Mouse (Mus musculus): ENCODE results near the gene Stab2. TPM values are rescaled to one million over a fixed set of nuclear protein-coding genes. Genes with fewer than 3 reads are reported as not detected.

The Stab2 gene
- polyA plus RNA-seq, 1 experiment from 2014 or later = not detected

DNA sequence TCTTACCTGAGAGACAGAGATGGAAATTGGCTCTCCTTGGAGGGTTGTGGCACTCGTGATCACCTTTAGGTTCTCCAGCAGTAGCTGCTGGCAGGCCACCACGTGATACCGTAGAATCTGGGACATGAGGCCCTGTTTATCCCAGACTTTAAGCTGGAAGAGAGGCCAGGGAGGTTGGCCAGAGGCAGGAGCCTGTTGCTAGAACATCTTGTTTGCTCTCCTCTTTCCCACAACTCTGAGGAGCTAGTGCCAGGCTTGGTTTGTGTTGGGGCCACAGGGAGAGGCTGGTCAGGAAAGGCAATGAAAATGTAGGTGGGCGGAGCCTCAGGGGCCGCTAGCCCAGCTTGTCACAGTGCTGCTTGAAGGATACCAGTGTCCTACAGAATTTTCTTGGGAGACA lies 135.2 kb downstream of the Stab2 start:
- H3K4me1 ChIP-seq (replicated peaks; ENCODE audit: control insufficient read depth, insufficient read depth, low read length) = no peaks in the 10 kb centered on the region
- no peak for ATAC-seq (replicated peaks; ENCODE audit: low FRiP score)
- H3K27ac ChIP-seq (ENCODE audit: low read depth, low read length) = no peak overlapping the region
- no peak for DNase-seq (ENCODE audit: low spot score)
- no peak overlapping the region for H3K4me3 ChIP-seq (ENCODE audit: low read depth, low read length)
- H3K9ac ChIP-seq (ENCODE audit: low read length) = no peak overlapping the region
- H3K27me3 ChIP-seq (ENCODE audit: control insufficient read depth, insufficient read depth, low read length) = no peaks in the 10 kb centered on the region
- H3K9me3 ChIP-seq (ENCODE audit: control insufficient read depth, low read length) = no peaks in the 10 kb centered on the region
- H3K36me3 ChIP-seq (ENCODE audit: control insufficient read depth, insufficient read depth, low read length) = no peaks in the 10 kb centered on the region
- no peak overlapping the region for H3K4me2 ChIP-seq (ENCODE audit: low read depth, low read length, severe bottlenecking)
- WGBS = 82% methylated on average over 5 of the region's 5 CpGs

DNA sequence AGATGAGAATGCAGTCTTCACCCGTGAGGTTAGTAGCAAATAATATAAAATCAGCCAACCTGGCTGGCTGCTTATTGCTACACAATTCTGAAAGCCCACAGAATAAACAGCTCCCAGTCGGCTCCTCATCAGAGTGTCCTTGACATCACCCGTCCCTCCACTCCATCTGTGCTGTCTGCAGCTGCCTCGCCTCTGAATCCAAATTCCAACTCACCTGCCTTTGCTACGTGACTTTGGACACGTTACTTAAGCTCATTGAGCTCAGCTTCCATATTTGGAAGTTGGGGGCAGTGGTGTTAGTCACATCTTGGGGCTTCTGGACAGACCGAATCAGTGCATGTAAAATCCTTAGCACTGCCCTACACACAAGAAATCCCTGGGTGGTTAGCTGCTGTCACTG lies 135.7 kb downstream of the Stab2 start:
- WGBS = 86% methylated on average over 7 of the region's 7 CpGs
- DNase-seq (ENCODE audit: low spot score) (no peak), ATAC-seq (replicated peaks; ENCODE audit: low FRiP score) (no peak)
- H3K36me3 ChIP-seq (ENCODE audit: control insufficient read depth, insufficient read depth, low read length) = no peaks in the 10 kb centered on the region
- H3K9ac ChIP-seq (ENCODE audit: low read length) = no peak overlapping the region
- H3K4me1 ChIP-seq (replicated peaks; ENCODE audit: control insufficient read depth, insufficient read depth, low read length) = no peaks in the 10 kb centered on the region
- H3K4me2 ChIP-seq (ENCODE audit: low read depth, low read length, severe bottlenecking) = no peak overlapping the region
- no peaks in the 10 kb centered on the region for H3K27me3 ChIP-seq (ENCODE audit: control insufficient read depth, insufficient read depth, low read length)
- no peaks in the 10 kb centered on the region for H3K9me3 ChIP-seq (ENCODE audit: control insufficient read depth, low read length)
- no peak overlapping the region for H3K4me3 ChIP-seq (ENCODE audit: low read depth, low read length)
- H3K27ac ChIP-seq (ENCODE audit: low read depth, low read length) = no peak overlapping the region

DNA sequence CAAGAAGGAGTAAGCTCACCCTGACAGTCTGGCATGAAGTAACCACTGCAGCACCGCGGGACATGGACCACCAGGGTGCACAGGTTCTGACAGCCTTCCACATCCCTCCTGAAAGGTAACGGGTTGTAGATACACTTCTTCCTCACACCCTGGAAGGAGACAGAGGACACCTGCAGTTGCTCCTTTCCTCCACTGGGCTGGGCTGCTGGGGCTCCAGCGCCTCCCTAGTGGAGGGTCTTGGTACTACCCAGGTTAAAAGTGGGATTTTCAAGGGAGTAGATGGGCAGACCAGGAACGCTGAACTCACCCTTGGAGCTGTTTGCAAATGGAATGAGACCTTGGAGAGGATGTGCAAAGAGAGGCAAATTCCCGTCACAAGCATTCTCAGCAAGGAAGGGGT lies 144.4 kb downstream of the Stab2 start:
- Histone ChIP-seq H3K36me3 (ENCODE audit: control insufficient read depth, insufficient read depth, low read length) (no peaks in the 10 kb centered on the region), H3K27me3 (ENCODE audit: control insufficient read depth, insufficient read depth, low read length) (no peaks in the 10 kb centered on the region), H3K4me3 (ENCODE audit: low read depth, low read length) (no peak overlapping the region), H3K9me3 (ENCODE audit: control insufficient read depth, low read length) (no peaks in the 10 kb centered on the region), H3K4me1 (replicated peaks; ENCODE audit: control insufficient read depth, insufficient read depth, low read length) (no peaks in the 10 kb centered on the region), H3K4me2 (ENCODE audit: low read depth, low read length, severe bottlenecking) (no peak overlapping the region), H3K9ac (ENCODE audit: low read length) (no peak overlapping the region), H3K27ac (ENCODE audit: low read depth, low read length) (no peak overlapping the region)
- 89% methylated on average over 6 of the region's 6 CpGs for WGBS
- ATAC-seq (replicated peaks; ENCODE audit: low FRiP score) (no peak), DNase-seq (ENCODE audit: low spot score) (no peak)

DNA sequence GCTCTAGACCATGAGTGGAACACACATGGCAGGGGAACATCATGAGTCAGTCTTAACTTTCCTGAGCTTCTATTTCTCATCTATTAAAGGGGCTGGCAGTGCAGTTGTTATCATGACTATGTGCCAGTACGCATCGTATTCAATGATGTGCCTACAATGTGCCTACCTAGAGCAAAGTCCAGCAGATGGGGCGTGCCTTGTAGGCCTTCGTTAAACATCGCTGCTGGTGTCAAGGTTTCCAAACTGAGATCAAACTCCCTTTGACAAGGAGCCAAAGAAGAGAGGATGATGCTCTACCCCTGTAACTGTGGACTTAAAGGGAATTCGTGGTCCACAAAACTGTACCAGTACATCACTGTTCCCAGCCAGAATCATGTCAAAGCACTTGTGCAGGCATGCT lies 145.3 kb downstream of the Stab2 start:
- no peak overlapping the region for H3K4me2 ChIP-seq (ENCODE audit: low read depth, low read length, severe bottlenecking)
- WGBS = 92% methylated on average over 6 of the region's 6 CpGs
- ATAC-seq (replicated peaks; ENCODE audit: low FRiP score) (no peak), DNase-seq (ENCODE audit: low spot score) (no peak)
- H3K4me1 ChIP-seq (replicated peaks; ENCODE audit: control insufficient read depth, insufficient read depth, low read length) = no peaks in the 10 kb centered on the region
- H3K27ac ChIP-seq (ENCODE audit: low read depth, low read length) = no peak overlapping the region
- no peaks in the 10 kb centered on the region for H3K9me3 ChIP-seq (ENCODE audit: control insufficient read depth, low read length)
- no peaks in the 10 kb centered on the region for H3K36me3 ChIP-seq (ENCODE audit: control insufficient read depth, insufficient read depth, low read length)
- H3K27me3 ChIP-seq (ENCODE audit: control insufficient read depth, insufficient read depth, low read length) = no peaks in the 10 kb centered on the region
- no peak overlapping the region for H3K4me3 ChIP-seq (ENCODE audit: low read depth, low read length)
- no peak overlapping the region for H3K9ac ChIP-seq (ENCODE audit: low read length)

DNA sequence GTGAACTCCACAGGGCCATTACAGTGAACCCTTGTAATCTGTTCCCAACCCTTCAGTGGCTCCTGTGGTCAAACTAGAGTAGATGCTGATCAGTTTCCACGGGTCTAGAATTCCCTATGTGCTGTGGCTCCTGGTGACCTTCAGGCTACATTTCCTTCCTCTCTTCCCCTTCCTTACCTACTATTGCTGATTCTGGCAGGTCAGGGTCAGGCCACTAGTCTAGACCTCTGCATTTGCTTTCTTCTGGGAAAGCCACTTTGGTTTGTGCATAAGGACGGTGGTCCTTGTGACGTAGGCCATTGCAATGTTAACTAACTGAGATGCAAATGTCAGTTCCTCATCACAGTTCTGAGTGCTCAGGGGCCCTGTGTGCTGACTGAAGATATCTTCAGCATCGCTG lies 147.4 kb downstream of the Stab2 start:
- Histone ChIP-seq H3K27me3 (ENCODE audit: control insufficient read depth, insufficient read depth, low read length) (no peaks in the 10 kb centered on the region), H3K36me3 (ENCODE audit: control insufficient read depth, insufficient read depth, low read length) (no peaks in the 10 kb centered on the region), H3K4me1 (replicated peaks; ENCODE audit: control insufficient read depth, insufficient read depth, low read length) (no peaks in the 10 kb centered on the region), H3K9me3 (ENCODE audit: control insufficient read depth, low read length) (no peaks in the 10 kb centered on the region), H3K27ac (ENCODE audit: low read depth, low read length) (no peak overlapping the region), H3K9ac (ENCODE audit: low read length) (no peak overlapping the region), H3K4me3 (ENCODE audit: low read depth, low read length) (no peak overlapping the region), H3K4me2 (ENCODE audit: low read depth, low read length, severe bottlenecking) (no peak overlapping the region)
- DNase-seq (ENCODE audit: low spot score) = no peak
- 84% methylated on average over 4 of the region's 4 CpGs for WGBS
- ATAC-seq (replicated peaks; ENCODE audit: low FRiP score) = no peak

DNA sequence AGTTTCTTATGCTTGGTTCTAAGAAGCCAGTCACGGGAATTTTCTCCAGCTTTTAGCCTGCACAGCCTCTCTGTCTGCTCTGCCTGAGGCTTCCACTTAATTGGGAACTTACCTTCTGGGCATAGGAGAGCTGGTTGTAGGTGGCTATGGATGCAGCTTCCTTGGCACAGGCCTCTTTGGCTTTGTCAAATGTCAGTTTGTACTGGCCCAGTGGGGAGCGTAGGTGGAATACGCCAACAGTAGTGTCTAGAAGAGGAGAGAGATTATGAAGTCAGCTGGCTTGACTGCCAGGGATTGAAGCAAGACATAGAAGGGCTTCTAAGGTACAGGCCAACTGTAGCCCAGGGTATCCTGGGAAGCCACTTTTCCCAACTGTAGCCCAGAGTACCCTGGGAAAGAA lies 154.4 kb downstream of the Stab2 start:
- Histone ChIP-seq H3K27ac (ENCODE audit: low read depth, low read length) (no peak overlapping the region), H3K4me2 (ENCODE audit: low read depth, low read length, severe bottlenecking) (no peak overlapping the region), H3K4me1 (replicated peaks; ENCODE audit: control insufficient read depth, insufficient read depth, low read length) (no peaks in the 10 kb centered on the region), H3K27me3 (ENCODE audit: control insufficient read depth, insufficient read depth, low read length) (no peaks in the 10 kb centered on the region), H3K9me3 (ENCODE audit: control insufficient read depth, low read length) (no peaks in the 10 kb centered on the region), H3K4me3 (ENCODE audit: low read depth, low read length) (no peak overlapping the region), H3K9ac (ENCODE audit: low read length) (no peak overlapping the region), H3K36me3 (ENCODE audit: control insufficient read depth, insufficient read depth, low read length) (no peaks in the 10 kb centered on the region)
- ATAC-seq (replicated peaks; ENCODE audit: low FRiP score) (no peak), DNase-seq (ENCODE audit: low spot score) (no peak)
- WGBS = 81% methylated on average over 3 of the region's 3 CpGs

DNA sequence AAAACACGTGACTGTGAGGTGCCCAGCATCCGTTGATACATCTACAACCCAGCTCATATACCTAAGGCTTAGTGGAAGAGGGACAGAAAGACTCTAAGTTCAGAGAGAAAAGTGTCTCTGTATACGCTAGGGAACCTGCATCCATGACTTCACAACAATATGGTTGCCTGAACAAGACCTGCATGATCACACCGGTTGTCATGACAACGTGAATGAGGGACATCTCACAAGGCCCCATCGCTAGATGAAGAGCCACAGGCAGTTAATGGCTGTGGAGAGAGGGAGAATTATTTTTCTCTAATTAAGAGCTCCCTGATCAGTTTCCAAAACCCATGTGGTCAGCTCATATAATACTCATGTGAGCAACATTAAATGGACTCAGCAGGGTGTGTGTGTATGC lies 155.7 kb downstream of the Stab2 start:
- H3K27ac ChIP-seq (ENCODE audit: low read depth, low read length) = no peak overlapping the region
- 79% methylated on average over 6 of the region's 6 CpGs for WGBS

DNA sequence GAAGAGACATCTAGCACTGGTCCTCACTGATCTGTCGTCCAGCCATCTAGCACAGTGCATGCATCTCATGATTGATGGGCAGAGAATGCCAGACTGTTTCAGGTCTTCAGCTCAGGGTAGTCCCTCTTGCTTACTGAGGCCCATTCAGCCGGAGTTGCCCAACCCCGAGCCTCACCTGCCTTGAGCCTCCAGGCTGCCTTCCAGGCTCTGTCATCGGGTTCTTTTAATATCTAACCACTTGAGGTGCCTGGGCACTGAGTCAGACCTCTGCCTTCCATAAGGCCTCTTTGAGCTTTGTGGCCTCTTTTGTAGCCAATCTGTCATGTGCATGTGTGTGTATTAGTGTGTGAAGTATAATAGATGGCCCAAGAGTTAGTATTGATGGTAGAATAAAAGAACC lies 158.3 kb downstream of the Stab2 start:
- DNase-seq (ENCODE audit: low spot score) (no peak), ATAC-seq (replicated peaks; ENCODE audit: low FRiP score) (no peak)
- H3K9me3 ChIP-seq (ENCODE audit: control insufficient read depth, low read length) = no peaks in the 10 kb centered on the region
- no peak overlapping the region for H3K4me2 ChIP-seq (ENCODE audit: low read depth, low read length, severe bottlenecking)
- no peaks in the 10 kb centered on the region for H3K36me3 ChIP-seq (ENCODE audit: control insufficient read depth, insufficient read depth, low read length)
- no peak overlapping the region for H3K27ac ChIP-seq (ENCODE audit: low read depth, low read length)
- H3K4me1 ChIP-seq (replicated peaks; ENCODE audit: control insufficient read depth, insufficient read depth, low read length) = no peaks in the 10 kb centered on the region
- H3K9ac ChIP-seq (ENCODE audit: low read length) = no peak overlapping the region
- no peaks in the 10 kb centered on the region for H3K27me3 ChIP-seq (ENCODE audit: control insufficient read depth, insufficient read depth, low read length)
- no peak overlapping the region for H3K4me3 ChIP-seq (ENCODE audit: low read depth, low read length)
- WGBS = 83% methylated on average over 4 of the region's 4 CpGs

More for the DNA sequence above, 155.7 kb downstream of the Stab2 start:
- no peak overlapping the region for H3K9ac ChIP-seq (ENCODE audit: low read length)
- no peaks in the 10 kb centered on the region for H3K4me1 ChIP-seq (replicated peaks; ENCODE audit: control insufficient read depth, insufficient read depth, low read length)
- DNase-seq (ENCODE audit: low spot score) (no peak), ATAC-seq (replicated peaks; ENCODE audit: low FRiP score) (no peak)
- no peaks in the 10 kb centered on the region for H3K27me3 ChIP-seq (ENCODE audit: control insufficient read depth, insufficient read depth, low read length)
- H3K4me3 ChIP-seq (ENCODE audit: low read depth, low read length) = no peak overlapping the region
- no peak overlapping the region for H3K4me2 ChIP-seq (ENCODE audit: low read depth, low read length, severe bottlenecking)
- H3K36me3 ChIP-seq (ENCODE audit: control insufficient read depth, insufficient read depth, low read length) = no peaks in the 10 kb centered on the region
- H3K9me3 ChIP-seq (ENCODE audit: control insufficient read depth, low read length) = no peaks in the 10 kb centered on the region

DNA sequence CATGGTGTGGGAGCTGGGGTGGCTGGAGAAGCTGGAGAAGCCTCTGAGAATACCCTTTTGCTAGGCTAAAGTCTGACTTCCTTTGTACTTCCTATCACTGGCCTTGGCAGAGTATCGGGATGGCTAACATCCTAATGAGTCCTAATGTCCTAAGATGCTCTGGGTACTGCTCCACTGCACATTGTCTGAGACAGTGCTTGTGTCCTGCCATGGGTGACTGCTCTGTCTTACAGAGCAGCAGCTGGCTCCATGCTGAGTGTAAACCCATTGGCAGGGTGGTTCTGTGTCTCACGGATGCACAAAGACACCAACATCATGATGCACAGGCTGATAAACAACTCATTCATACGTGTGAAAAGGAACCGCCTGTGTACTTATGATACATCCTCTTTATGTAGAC lies 158.7 kb downstream of the Stab2 start:
- H3K27me3 ChIP-seq (ENCODE audit: control insufficient read depth, insufficient read depth, low read length) = no peaks in the 10 kb centered on the region
- H3K9ac ChIP-seq (ENCODE audit: low read length) = no peak overlapping the region
- no peaks in the 10 kb centered on the region for H3K4me1 ChIP-seq (replicated peaks; ENCODE audit: control insufficient read depth, insufficient read depth, low read length)
- DNase-seq (ENCODE audit: low spot score) = no peak
- no peak overlapping the region for H3K4me3 ChIP-seq (ENCODE audit: low read depth, low read length)
- ATAC-seq (replicated peaks; ENCODE audit: low FRiP score) = no peak
- H3K27ac ChIP-seq (ENCODE audit: low read depth, low read length) = no peak overlapping the region
- 90% methylated on average over 4 of the region's 4 CpGs for WGBS
- H3K36me3 ChIP-seq (ENCODE audit: control insufficient read depth, insufficient read depth, low read length) = no peaks in the 10 kb centered on the region
- H3K4me2 ChIP-seq (ENCODE audit: low read depth, low read length, severe bottlenecking) = no peak overlapping the region
- H3K9me3 ChIP-seq (ENCODE audit: control insufficient read depth, low read length) = no peaks in the 10 kb centered on the region
